Mouse (Mus musculus): ENCODE data around the gene Nup188. TPM values are rescaled to one million over a fixed set of nuclear protein-coding genes. Genes with fewer than 3 reads are reported as not detected.

Gene Nup188
- polyA plus RNA-seq (2015; fragmentation: Nextera tagmentation; extraction: Ambion mirVana) = 17.0 and 17.5 TPM in 2 replicates

DNA sequence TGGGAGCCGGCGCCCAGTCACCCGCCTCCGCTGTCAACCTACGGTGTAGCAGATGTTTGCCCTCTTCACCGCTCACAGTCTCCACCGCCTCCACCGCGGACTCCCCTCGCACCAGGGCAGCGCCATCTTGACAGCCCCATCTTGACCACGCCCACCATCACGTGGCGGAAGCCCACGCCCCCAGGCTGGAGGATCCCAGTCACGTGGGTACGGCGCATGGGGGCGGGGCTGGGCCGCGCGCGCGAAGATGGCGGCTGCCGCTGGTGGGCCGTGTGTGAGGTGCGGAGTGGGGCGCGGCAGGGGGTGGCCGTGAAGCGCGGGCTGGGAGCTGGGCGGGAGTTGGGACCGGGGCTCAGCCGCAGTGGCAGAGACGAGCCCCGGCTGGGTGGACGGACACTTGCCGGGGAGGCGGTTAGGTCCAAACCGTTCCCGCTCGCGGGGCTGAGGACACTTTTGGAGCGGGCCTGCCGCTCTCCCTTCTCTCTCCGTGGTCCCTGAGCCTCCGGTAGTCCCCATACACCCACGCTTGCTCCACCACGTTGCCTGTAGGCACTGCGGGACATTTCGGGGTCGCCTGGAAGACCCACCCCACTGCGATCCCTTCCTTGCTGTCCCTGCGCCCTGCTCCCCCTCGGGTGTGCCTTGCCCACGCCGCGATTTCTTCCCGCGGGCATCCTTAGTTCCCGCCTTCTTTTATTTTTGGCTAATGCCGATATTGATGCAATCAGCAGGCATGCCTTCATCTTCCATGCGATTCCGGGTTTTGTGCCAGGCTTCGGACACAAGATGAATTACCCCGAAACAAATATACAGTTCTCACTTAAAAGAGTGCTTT is at the start of gene Nup188, which contains the start of gene Dolk:
TSS of gene Nup188 (plus strand) at position 206 of the 835 bp plus-strand sequence.
TSS of gene Dolk (minus strand) at position 143 of the 835 bp plus-strand sequence.

DNA sequence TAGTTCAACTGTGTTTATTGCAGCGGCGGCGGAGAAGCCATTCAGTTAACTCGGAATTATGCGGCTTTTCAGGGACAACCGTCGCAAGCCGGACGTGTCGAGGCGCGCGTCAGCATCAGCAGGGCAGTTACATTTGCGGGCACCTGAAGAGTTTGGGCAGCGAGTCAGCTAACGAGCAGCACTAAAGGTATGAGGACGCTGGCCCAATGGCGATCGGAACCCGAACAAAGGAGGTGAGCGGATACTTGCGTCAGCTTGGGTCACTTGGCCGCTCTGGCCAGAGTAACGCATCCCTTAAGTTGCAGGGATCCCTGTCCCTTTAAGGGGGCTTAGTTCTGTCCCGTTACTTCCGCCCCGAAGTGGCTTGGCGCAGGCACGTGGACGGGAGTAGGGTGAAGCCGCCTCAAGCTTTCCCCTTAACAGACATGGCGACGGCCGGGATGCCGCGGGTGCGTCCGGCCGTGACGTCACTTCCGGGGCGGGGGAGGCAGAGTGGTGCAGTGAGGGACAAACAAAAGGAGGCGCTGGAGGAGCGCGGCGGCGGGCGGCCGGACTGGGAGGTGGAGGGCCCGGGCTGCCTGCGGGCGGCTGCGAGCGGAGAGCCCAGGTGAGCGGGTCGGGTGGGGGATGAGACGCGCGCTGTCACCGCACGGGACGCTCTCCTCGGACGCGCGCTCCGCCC is 48.9 kb upstream of the Nup188 start, which contains the start of gene Lrrc8a:
TSS of gene Lrrc8a (plus strand) at position 517 of the 682 bp plus-strand sequence.

DNA sequence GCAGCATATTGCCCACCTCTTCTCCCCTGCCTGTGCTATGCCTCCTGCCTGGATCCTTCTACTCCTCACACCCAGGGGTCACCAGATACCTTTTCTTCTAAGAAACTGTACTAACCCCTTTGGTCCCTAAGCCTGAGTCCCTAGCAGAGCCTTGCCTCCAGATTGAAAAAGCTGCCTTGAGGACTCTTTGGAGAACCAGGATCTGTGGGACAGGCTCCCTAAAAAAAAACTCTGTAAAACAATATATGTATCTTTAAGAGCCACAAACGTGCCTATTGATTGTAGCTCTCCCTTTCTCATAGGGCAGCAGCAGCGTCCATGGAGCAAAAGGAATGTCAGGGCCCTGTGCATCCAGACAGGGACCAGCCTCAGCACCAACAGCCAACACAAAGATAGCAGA is 45.9 kb upstream of the Nup188 start, which contains the start of gene Gm28035:
TSS of gene Gm28035 (plus strand) at position 301 of the 400 bp plus-strand sequence.

DNA sequence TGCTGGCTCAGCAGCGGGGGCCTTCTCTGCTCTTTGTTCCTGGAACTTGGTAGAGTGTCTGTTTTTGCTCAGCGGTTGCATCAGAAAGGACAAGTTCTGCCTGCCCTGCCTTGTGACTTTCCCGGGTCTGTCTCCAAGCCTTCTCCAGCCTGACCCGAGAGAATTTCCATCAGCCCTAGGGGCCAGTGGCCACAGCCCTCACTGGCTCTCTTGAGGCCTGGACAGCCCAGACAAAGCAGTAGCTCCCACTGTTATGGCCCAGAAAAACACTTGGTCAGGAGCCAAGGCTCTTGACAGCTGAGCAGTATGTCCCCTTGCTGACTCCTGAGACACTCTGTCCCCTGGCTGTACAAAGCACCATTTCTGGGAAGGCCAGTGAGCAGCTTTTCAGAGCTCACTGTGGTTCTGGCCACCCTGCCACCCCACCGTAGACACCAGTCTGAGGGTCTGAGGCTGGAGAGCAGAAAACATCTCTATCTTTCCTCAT is 20.4 kb upstream of the Nup188 start, which contains the start of gene Phyhd1:
TSS of gene Phyhd1 (plus strand) at position 437 of the 487 bp plus-strand sequence.

DNA sequence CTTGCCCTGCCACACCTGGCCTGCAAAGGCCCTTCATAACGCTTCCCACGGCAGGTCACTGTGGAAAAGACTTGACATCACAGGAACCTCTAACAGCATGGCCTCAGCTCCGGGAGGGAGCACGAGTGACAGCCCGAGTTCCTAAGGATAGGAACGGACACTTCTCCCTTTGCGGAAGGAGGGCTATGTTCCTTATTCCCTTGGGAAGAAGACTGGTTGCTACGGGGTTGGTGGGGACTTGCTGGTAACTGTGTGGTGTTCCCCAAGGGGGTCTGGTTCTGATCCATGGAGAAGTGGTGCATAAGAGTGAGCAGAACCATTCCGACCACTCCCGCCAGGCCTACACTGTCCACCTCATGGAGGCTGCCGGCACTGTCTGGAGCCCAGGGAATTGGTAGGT is 5.5 kb upstream of the Nup188 start, which contains the start of gene Gm28038:
TSS of gene Gm28038 (plus strand) at position 301 of the 400 bp plus-strand sequence.

DNA sequence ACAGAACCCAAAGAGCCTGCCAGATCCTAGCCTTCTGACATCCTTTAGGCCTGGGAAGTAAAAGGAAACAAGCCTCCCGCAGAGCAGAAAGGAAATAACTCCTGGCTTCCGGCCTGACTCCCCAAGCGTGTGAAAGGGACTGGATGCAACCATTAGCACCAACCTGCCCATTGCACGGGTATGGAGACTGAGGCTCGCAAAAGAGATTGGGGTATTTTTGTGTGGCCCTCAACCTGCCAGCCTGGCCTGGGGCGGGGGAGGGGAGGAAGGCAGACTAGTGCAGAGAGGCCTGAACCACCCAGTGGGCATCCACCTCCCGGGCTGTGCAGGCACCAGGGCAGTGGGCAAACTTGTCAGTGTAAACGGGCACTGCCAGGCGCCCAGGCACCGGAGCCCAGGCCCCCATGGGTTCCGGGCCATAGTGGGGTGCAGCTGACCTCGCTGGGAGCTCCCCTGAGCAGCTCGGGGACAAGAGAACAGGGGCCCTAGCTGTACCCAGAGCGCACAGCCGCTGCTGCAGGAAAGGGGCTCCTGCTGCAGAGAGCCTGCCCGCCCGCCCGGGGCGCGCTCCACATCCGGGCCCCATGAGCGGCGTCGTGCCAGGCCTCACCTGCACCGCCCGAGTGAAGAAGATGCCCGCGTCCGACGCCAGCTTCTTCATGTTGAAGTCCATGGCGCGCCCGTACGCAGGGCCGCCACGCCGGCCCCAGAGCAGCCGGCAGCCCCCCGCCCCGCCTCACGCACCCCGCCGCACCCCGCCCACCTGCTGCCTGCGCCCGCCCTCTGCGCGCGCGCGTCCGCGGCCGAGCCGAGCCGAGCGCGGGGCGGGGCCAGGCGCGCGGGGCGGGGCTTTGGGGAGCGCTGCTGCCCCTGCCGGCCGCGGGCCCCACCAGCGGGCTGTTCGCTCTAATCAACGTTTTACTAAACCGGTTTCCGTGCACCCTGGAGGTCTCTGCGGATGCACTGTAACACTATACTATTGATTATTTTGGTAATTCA is 72.6 kb downstream of the Nup188 start, which contains the start of gene Sh3glb2:
TSS of gene Sh3glb2 (minus strand) at position 805 of the 999 bp plus-strand sequence.

DNA sequence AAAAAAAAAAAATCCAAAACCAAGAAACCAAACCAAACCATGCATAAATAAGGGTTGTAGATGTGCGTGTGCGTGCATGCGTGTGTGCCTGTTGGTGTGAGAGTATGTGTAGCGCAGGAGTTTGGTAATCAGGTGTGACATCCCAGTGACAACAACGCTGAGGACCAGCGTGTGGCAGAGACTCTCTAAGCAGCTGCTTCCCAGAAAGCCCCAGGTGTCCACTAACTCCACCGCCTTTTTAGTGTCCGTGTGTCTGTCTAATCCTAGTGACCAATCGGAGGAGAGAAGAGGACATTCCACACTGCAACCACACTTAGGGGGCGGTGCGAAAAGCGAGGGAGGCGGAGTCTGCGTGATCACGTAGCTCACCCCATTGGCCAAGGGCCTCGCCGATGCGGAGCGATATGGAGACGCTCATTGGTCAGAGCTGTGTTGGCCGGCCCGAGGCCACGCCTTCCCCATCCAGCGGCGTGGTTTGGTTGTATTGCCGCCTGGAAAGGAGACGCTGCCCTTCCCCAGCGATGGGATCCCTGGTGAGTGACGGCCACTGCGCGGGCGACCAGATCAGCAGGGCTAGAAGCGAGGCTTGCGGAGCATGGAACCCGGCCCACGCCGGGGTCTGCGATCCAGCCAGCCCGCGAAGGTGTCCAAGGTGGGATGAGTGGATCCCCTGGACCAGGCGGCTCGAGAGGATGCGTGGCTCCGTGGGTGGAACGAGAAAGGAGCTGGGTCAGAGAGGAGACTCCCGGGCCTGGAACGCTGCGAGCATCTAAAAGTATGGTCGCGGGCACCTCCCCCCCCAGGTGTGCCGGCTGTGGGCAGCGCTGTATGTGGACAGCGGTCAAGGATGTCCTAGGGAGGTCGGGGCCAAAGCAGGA is 77.8 kb downstream of the Nup188 start, which contains the start of gene Miga2:
TSS of gene Miga2 (plus strand) at position 461 of the 878 bp plus-strand sequence.

DNA sequence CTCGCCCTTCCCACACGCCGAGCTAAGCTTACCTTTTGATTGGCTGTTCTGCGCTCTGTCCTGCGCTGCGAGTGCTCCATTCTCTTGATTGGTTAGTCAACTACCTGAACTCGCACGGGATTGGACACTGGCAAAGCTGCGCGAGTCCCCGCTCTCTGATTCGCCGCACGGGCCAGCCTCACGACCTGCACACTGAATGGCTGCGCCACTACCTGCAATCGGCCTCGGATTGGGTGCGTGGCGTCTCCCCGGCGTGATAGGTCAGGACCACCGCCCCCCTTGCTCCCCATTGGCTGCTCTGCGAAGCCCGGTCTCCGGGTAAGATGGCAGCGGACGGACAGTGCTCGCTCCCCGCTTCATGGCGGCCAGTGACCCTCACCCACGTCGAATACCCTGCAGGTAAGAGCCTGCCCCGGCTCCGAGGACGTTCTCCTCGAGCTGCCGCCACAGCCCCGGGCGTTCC is 105.9 kb downstream of the Nup188 start, which contains the start of gene Dolpp1:
TSS of gene Dolpp1 (plus strand) at position 141 of the 463 bp plus-strand sequence.

Other genes starting within 250 kb of the Nup188 start
- gene Wdr34, start 237.5 kb upstream of the Nup188 start, polyA plus RNA-seq (2015; fragmentation: Nextera tagmentation; extraction: Ambion mirVana) = 18.2 and 19.8 TPM in 2 replicates
- 292 TPM in 2 replicates for gene Set, start 229.0 kb upstream of the Nup188 start, polyA plus RNA-seq (2015; fragmentation: Nextera tagmentation; extraction: Ambion mirVana)
- gene Pkn3, start 208.7 kb upstream of the Nup188 start, polyA plus RNA-seq (2015; fragmentation: Nextera tagmentation; extraction: Ambion mirVana) = 1.6 and 2.5 TPM in 2 replicates
- 15.7 and 16.2 TPM in 2 replicates for gene Zdhhc12, start 192.7 kb upstream of the Nup188 start, polyA plus RNA-seq (2015; fragmentation: Nextera tagmentation; extraction: Ambion mirVana)
- gene Zer1, start 161.8 kb upstream of the Nup188 start, polyA plus RNA-seq (2015; fragmentation: Nextera tagmentation; extraction: Ambion mirVana) = 5.2 and 6.0 TPM in 2 replicates
- gene Tbc1d13, start 152.7 kb upstream of the Nup188 start, polyA plus RNA-seq (2015; fragmentation: Nextera tagmentation; extraction: Ambion mirVana) = 4.7 TPM in 2 replicates
- 15.6 and 15.9 TPM in 2 replicates for gene Endog, start 114.9 kb upstream of the Nup188 start, polyA plus RNA-seq (2015; fragmentation: Nextera tagmentation; extraction: Ambion mirVana)
- gene Spout1, start 107.9 kb upstream of the Nup188 start, polyA plus RNA-seq (2015; fragmentation: Nextera tagmentation; extraction: Ambion mirVana) = 21.5 and 24.4 TPM in 2 replicates
- gene Kyat1, start 80.5 kb upstream of the Nup188 start, polyA plus RNA-seq (2015; fragmentation: Nextera tagmentation; extraction: Ambion mirVana) = 5.0 and 5.9 TPM in 2 replicates
- 17.3 and 19.2 TPM in 2 replicates for gene Lrrc8a, start 48.7 kb upstream of the Nup188 start, polyA plus RNA-seq (2015; fragmentation: Nextera tagmentation; extraction: Ambion mirVana)
- gene Gm28035, start 45.8 kb upstream of the Nup188 start, polyA plus RNA-seq (2015; fragmentation: Nextera tagmentation; extraction: Ambion mirVana) = 0.06 and 0.08 TPM in 2 replicates
- gene Phyhd1, start 20.2 kb upstream of the Nup188 start, polyA plus RNA-seq (2015; fragmentation: Nextera tagmentation; extraction: Ambion mirVana) = 4.4 and 6.5 TPM in 2 replicates
- gene Gm28038, start 5.4 kb upstream of the Nup188 start, polyA plus RNA-seq (2015; fragmentation: Nextera tagmentation; extraction: Ambion mirVana) = not detected in 2 replicates
- 12.5 and 13.7 TPM in 2 replicates for gene Dolk, start 63 bp upstream of the Nup188 start, polyA plus RNA-seq (2015; fragmentation: Nextera tagmentation; extraction: Ambion mirVana)
- 29.2 and 29.6 TPM in 2 replicates for gene Sh3glb2, start 72.9 kb downstream of the Nup188 start, polyA plus RNA-seq (2015; fragmentation: Nextera tagmentation; extraction: Ambion mirVana)
- 9.0 and 10.8 TPM in 2 replicates for gene Miga2, start 77.8 kb downstream of the Nup188 start, polyA plus RNA-seq (2015; fragmentation: Nextera tagmentation; extraction: Ambion mirVana)
- gene Dolpp1, start 105.9 kb downstream of the Nup188 start, polyA plus RNA-seq (2015; fragmentation: Nextera tagmentation; extraction: Ambion mirVana) = 16.1 and 16.7 TPM in 2 replicates
- gene Crat, start 129.4 kb downstream of the Nup188 start, polyA plus RNA-seq (2015; fragmentation: Nextera tagmentation; extraction: Ambion mirVana) = 26.9 and 28.0 TPM in 2 replicates
- gene Ptpa, start 129.6 kb downstream of the Nup188 start, polyA plus RNA-seq (2015; fragmentation: Nextera tagmentation; extraction: Ambion mirVana) = 180 and 187 TPM in 2 replicates
- 1.1 and 1.3 TPM in 2 replicates for gene Ier5l, start 187.8 kb downstream of the Nup188 start, polyA plus RNA-seq (2015; fragmentation: Nextera tagmentation; extraction: Ambion mirVana)

Measured in spleen, postnatal 0 days (tissue).